Mouse (Mus musculus): ENCODE measurements around the gene Dmrtc1a. TPM values are rescaled to one million over a fixed set of nuclear protein-coding genes. Genes with fewer than 3 reads are reported as not detected.
"Not testable (repeated sequence)": the region's sequence is repeated elsewhere in the genome, so short reads cannot be mapped to it uniquely, and the experiment has no call there.

The Dmrtc1a gene
- polyA plus RNA-seq, 1 experiment, result 3.8 TPM

GRCm38 (mm10) chrX:102867871-102868270, 40.6 kb downstream of the Dmrtc1a start, which contains the start of gene 1700031F05Rik:
Gene 1700031F05Rik, minus strand, starts transcription at chrX:102867971.
- WGBS, result 91% methylated on average over 6 of the region's 6 CpGs
- no peaks in the 10 kb centered on the region for H3K4me1 ChIP-seq (ENCODE audit: control insufficient read depth, insufficient read depth, low read length)
- no peak for DNase-seq
- no peak within 1 kb of the TSS for H3K27ac ChIP-seq (ENCODE audit: insufficient read depth, low read length)
- H3K27me3 ChIP-seq (ENCODE audit: control insufficient read depth, insufficient read depth, low read length), result no peaks in the 10 kb centered on the region
- TF ChIP-seq CTCF (IDR thresholded peaks at IDR 0.05; ENCODE audit: borderline replicate concordance, insufficient read depth, low read depth, low read length) (no peak), POLR2A (IDR thresholded peaks at IDR 0.05; ENCODE audit: borderline replicate concordance, insufficient read depth, low read length) (no peak)
- no peak within 1 kb of the TSS for H3K4me3 ChIP-seq (replicated peaks; ENCODE audit: insufficient read depth, low read depth, low read length)

DNA sequence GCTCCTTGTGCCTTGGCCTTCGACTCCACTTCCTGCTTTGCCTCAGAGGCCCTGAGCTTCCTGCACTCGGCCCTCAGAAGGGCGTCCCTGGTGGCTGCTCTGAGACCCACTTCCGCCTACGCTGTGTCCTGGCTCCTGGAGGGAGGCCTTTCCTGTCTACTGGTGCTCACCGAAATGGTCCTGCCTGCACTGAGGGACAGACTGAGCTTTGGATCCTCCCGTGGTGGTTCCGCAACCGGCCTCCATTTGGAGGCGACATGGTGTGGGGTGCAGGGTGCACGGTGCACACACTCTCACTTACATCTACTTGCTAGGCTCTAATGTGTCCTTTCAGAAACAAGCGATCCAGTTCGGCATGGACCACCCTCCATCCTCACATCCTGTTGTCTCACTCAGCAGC, 54.0 kb downstream of the Dmrtc1a start, which contains the start of gene Dmrtc1c2:
TSS of gene Dmrtc1c2 (minus strand) at position 101 of the 400 bp plus-strand sequence.
- not testable (repeated sequence) for H3K4me1 ChIP-seq (ENCODE audit: control insufficient read depth, insufficient read depth, low read length); H3K27me3 ChIP-seq (ENCODE audit: control insufficient read depth, insufficient read depth, low read length); DNase-seq; H3K27ac ChIP-seq (ENCODE audit: insufficient read depth, low read length); H3K4me3 ChIP-seq (replicated peaks; ENCODE audit: insufficient read depth, low read depth, low read length)
- WGBS, result 100% methylated on average over 2 of the region's 13 CpGs

Other genes with a start within 250 kb of the Dmrtc1a start
- gene Gm3880, start 221.7 kb downstream of the Dmrtc1a start, polyA plus RNA-seq (2012; rRNA removed), result not detected in 2 replicates
- not detected in 2 replicates for gene Gm9112, start 201.1 kb downstream of the Dmrtc1a start, polyA plus RNA-seq (2012; rRNA removed)
- gene Dmrtc1b, start 200.8 kb downstream of the Dmrtc1a start, polyA plus RNA-seq (2012; rRNA removed), result not detected in 2 replicates
- not detected in 2 replicates for gene Dmrtc1c1, start 105.7 kb downstream of the Dmrtc1a start, polyA plus RNA-seq (2012; rRNA removed)
- gene Dmrtc1c2, start 54.1 kb downstream of the Dmrtc1a start, polyA plus RNA-seq (2012; rRNA removed), result not detected in 2 replicates
- gene 1700031F05Rik, start 40.7 kb downstream of the Dmrtc1a start, polyA plus RNA-seq (2012; rRNA removed), result not detected in 2 replicates
- not detected in 2 replicates for gene 1700011M02Rik, start 218 bp upstream of the Dmrtc1a start, polyA plus RNA-seq (2012; rRNA removed)
- not detected in 2 replicates for gene 1700018G05Rik, start 19.7 kb upstream of the Dmrtc1a start, polyA plus RNA-seq (2012; rRNA removed)